Mouse (Mus musculus) left cerebral cortex, adult 11 months (tissue): ENCODE data around the gene Dnmt3b.
"Not testable (repeated sequence)": the region's sequence is repeated elsewhere in the genome, so short reads cannot be mapped to it uniquely, and the experiment has no call there.

ENCODE experiments used
- DNase-seq: peaks from one replicate; pipeline ENCODE4 v3.0.0; 2022; ENCODE audit warnings: low spot score

The Dnmt3b gene

GRCm38 (mm10) chr2:153713227-153713626 is 64.0 kb downstream of the Dnmt3b start:
- DNase-seq, result peak; percentile 55

- not testable (repeated sequence) for DNase-seq
These were observed 68.6 kb downstream of the Dnmt3b start for GRCm38 (mm10) chr2:153717861-153718260.

- no peak for DNase-seq
These were observed 73.8 kb downstream of the Dnmt3b start for GRCm38 (mm10) chr2:153723098-153723497.

- no peak for DNase-seq
These were observed 75.2 kb downstream of the Dnmt3b start for GRCm38 (mm10) chr2:153724424-153724823.

- DNase-seq, result no peak
These were observed 75.6 kb downstream of the Dnmt3b start for GRCm38 (mm10) chr2:153724871-153725270.

GRCm38 (mm10) chr2:153725291-153725690 is 76.0 kb downstream of the Dnmt3b start:
- no peak for DNase-seq

- DNase-seq, result no peak
These were observed 84.8 kb downstream of the Dnmt3b start for GRCm38 (mm10) chr2:153734033-153734432.
